In genomic region chr5:92872182-92872581, GRCm38 (mm10) we compare ENCODE assay signal across 14 mouse cellular contexts.
DNase-seq lines count a peak whose midpoint lies in the region; ATAC-seq and TF ChIP-seq lines count a peak whose summit lies in the region.
"Had no signal": no experiment of that assay in that cellular context is flagged by ENCODE, and none has a peak within 500 bp of the region (broad histone marks: within the 10 kb centered on the region; RNA-seq: fewer than 3 reads in every experiment).

No protein-coding gene starts in this region.

- peak; percentile 49 for TF ChIP-seq CTCF in intestine, postnatal 0 days (IDR thresholded peaks at IDR 0.05; ENCODE audit: low read depth)
- peak; percentile 30; the same call in 1 of the 2 replicates for TF ChIP-seq CTCF in liver, postnatal 0 days (IDR thresholded peaks at IDR 0.05; ENCODE audit: low read depth)

- H3K27me3 ChIP-seq in intestine, postnatal 0 days (replicated peaks; ENCODE audit: control insufficient read depth, insufficient read depth, low read length): no peaks in the 10 kb centered on the region
- H3K27me3 ChIP-seq in intestine, embryonic 15.5 days (replicated peaks): no peaks in the 10 kb centered on the region
- no peaks in the 10 kb centered on the region for H3K27me3 ChIP-seq in liver, postnatal 0 days (ENCODE audit: insufficient read depth, low read length)
- no peaks in the 10 kb centered on the region for H3K27me3 ChIP-seq in liver, embryonic 12.5 days (replicated peaks)
- H3K27me3 ChIP-seq in forebrain, embryonic 15.5 days: no peaks in the 10 kb centered on the region
- H3K27me3 ChIP-seq: limb, embryonic 15.5 days had no signal

- DNase-seq in cerebellum, postnatal 14 days: peak; percentile 21 to 28
- DNase-seq in cerebellum, postnatal 25 days: no peak
- DNase-seq in liver, postnatal 0 days: no peak
- peak; percentile 61 for DNase-seq in lung, postnatal 36 days
- DNase-seq: adrenal gland, postnatal 25 days; cerebellum, adult 11 months; right cerebral cortex, postnatal 14 days; thymus, adult 2 months had no signal

- no peak overlapping the region for H3K27ac ChIP-seq in intestine, postnatal 0 days (ENCODE audit: low read depth, low read length)
- no peak overlapping the region for H3K27ac ChIP-seq in intestine, embryonic 15.5 days
- no peak overlapping the region for H3K27ac ChIP-seq in liver, postnatal 0 days (ENCODE audit: low read depth)
- no peak overlapping the region for H3K27ac ChIP-seq in liver, embryonic 12.5 days
- H3K27ac ChIP-seq in forebrain, embryonic 15.5 days (replicated peaks): no peak overlapping the region
- H3K27ac ChIP-seq: limb, embryonic 15.5 days; macrophage had no signal

- ATAC-seq in intestine, postnatal 0 days: no peak
- no peak for ATAC-seq in intestine, embryonic 15.5 days
- no peak for ATAC-seq in liver, postnatal 0 days
- ATAC-seq in liver, embryonic 12.5 days: no peak
- ATAC-seq in forebrain, embryonic 15.5 days (replicated peaks): no peak

- H3K36me3 ChIP-seq in intestine, postnatal 0 days (ENCODE audit: control insufficient read depth, insufficient read depth): no peaks in the 10 kb centered on the region
- H3K36me3 ChIP-seq in intestine, embryonic 15.5 days: no peaks in the 10 kb centered on the region
- H3K36me3 ChIP-seq in liver, postnatal 0 days (replicated peaks; ENCODE audit: insufficient read depth, low read length): no peaks in the 10 kb centered on the region
- no peaks in the 10 kb centered on the region for H3K36me3 ChIP-seq in liver, embryonic 12.5 days
- H3K36me3 ChIP-seq in forebrain, embryonic 15.5 days: no peaks in the 10 kb centered on the region
- H3K36me3 ChIP-seq: limb, embryonic 15.5 days had no signal

- H3K4me2 ChIP-seq in intestine, postnatal 0 days (replicated peaks; ENCODE audit: low read depth): no peak overlapping the region
- no peak overlapping the region for H3K4me2 ChIP-seq in intestine, embryonic 15.5 days (replicated peaks)
- no peak overlapping the region for H3K4me2 ChIP-seq in liver, postnatal 0 days (ENCODE audit: low read depth, low read length)
- H3K4me2 ChIP-seq in liver, embryonic 12.5 days: no peak overlapping the region
- H3K4me2 ChIP-seq in forebrain, embryonic 15.5 days (replicated peaks): no peak overlapping the region
- H3K4me2 ChIP-seq: limb, embryonic 15.5 days had no signal

- no peak overlapping the region for H3K4me3 ChIP-seq in intestine, postnatal 0 days (ENCODE audit: low read depth, low read length)
- H3K4me3 ChIP-seq in intestine, embryonic 15.5 days (replicated peaks): no peak overlapping the region
- H3K4me3 ChIP-seq in liver, postnatal 0 days (ENCODE audit: low read depth, low read length): no peak overlapping the region
- H3K4me3 ChIP-seq in liver, embryonic 12.5 days: no peak overlapping the region
- H3K4me3 ChIP-seq in forebrain, embryonic 15.5 days: no peak overlapping the region
- H3K4me3 ChIP-seq: limb, embryonic 15.5 days had no signal

- no peak for TF ChIP-seq EP300 in liver, postnatal 0 days (IDR thresholded peaks at IDR 0.05; ENCODE audit: low read depth)

- no peaks in the 10 kb centered on the region for H3K4me1 ChIP-seq in intestine, postnatal 0 days (replicated peaks; ENCODE audit: control insufficient read depth, insufficient read depth, low read length)
- H3K4me1 ChIP-seq in intestine, embryonic 15.5 days (replicated peaks): no peaks in the 10 kb centered on the region
- no peaks in the 10 kb centered on the region for H3K4me1 ChIP-seq in liver, postnatal 0 days (ENCODE audit: insufficient read depth)
- H3K4me1 ChIP-seq in liver, embryonic 12.5 days: no peaks in the 10 kb centered on the region
- peaks cover 7% of the 10 kb centered on the region; the same call in 1 of the 2 replicates for H3K4me1 ChIP-seq in forebrain, embryonic 15.5 days
- H3K4me1 ChIP-seq: limb, embryonic 15.5 days had no signal

- WGBS in intestine, postnatal 0 days: 71% methylated on average over 4 of the region's 4 CpGs
- 68% methylated on average over 4 of the region's 4 CpGs for WGBS in intestine, embryonic 15.5 days
- WGBS in liver, postnatal 0 days (ENCODE audit: insufficient replicate concordance): 66% methylated on average over 4 of the region's 4 CpGs
- WGBS in liver, embryonic 12.5 days (ENCODE audit: insufficient replicate concordance): 56% methylated on average over 4 of the region's 4 CpGs
- 75% methylated on average over 4 of the region's 4 CpGs for WGBS in forebrain, embryonic 15.5 days

- H3K9ac ChIP-seq in intestine, postnatal 0 days (ENCODE audit: low read depth, low read length): no peak overlapping the region
- no peak overlapping the region for H3K9ac ChIP-seq in intestine, embryonic 15.5 days
- no peak overlapping the region for H3K9ac ChIP-seq in liver, postnatal 0 days (replicated peaks)
- H3K9ac ChIP-seq in liver, embryonic 12.5 days: no peak overlapping the region
- no peak overlapping the region for H3K9ac ChIP-seq in forebrain, embryonic 15.5 days (replicated peaks)
- H3K9ac ChIP-seq: limb, embryonic 15.5 days had no signal

- H3K9me3 ChIP-seq in intestine, postnatal 0 days (ENCODE audit: control insufficient read depth): no peaks in the 10 kb centered on the region
- no peaks in the 10 kb centered on the region for H3K9me3 ChIP-seq in intestine, embryonic 15.5 days
- H3K9me3 ChIP-seq in liver, postnatal 0 days (ENCODE audit: low read length): no peaks in the 10 kb centered on the region
- H3K9me3 ChIP-seq in liver, embryonic 12.5 days (replicated peaks): no peaks in the 10 kb centered on the region
- H3K9me3 ChIP-seq in forebrain, embryonic 15.5 days: no peaks in the 10 kb centered on the region
- H3K9me3 ChIP-seq: limb, embryonic 15.5 days had no signal

Comparison
In these comparisons a context has a peak if more than half of its experiments do, and no peak if none do; other contexts are left out.
1. DNase-seq: peak in cerebellum, postnatal 14 days (2 of 2) and lung, postnatal 36 days (single experiment); none in cerebellum, postnatal 25 days (0 of 2) and liver, postnatal 0 days (single experiment).